Mouse (Mus musculus) spleen, adult 18-20 months (tissue): ENCODE data around the gene 4930503B20Rik.

ENCODE experiments used
- DNase-seq, 2 experiments: peaks; one replicate each; pipeline ENCODE4 v3.0.0; 2022; ENCODE audit warnings: mixed read lengths in 2 of 2

Gene 4930503B20Rik

DNA sequence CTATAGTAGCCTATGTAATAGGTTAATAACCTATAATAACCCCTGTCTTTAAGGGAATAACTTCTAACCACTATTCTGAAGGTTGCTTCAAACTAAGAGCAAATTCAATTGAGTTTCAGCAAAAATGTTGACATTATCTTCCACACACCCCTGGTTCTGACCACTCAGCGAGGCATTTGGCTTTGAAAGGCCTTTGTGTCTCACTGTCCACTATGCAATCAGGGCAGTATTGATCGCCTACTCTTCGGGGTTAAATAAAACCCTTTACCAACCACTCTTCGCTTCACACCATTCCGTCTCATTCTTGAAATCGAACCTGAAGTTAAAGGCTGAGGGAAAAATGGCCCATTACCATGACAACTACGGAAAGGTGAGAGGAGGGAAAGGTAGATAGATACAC lies 54.3 kb downstream of the 4930503B20Rik start:
- DNase-seq = no peak

DNA sequence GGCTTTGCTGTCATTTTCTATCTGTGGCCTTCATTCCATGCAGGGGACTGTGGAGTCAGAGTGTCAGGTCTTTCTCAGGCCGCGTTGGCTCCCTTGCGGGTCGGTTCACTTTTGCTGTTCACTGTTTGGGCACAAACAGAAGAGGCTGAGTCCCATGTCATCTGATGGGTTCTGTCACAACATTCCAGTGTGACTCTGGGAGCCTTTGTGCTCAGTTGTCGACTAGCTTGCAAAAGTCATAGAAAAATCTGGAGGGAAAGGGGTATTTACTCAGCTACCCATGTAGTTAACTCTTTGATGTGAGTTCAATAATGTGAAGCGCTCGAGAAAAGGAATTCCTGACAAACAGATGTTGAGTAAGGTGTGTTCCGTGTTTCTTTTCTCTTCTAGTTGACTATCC lies 54.7 kb downstream of the 4930503B20Rik start:
- no peak for DNase-seq

GRCm38 (mm10) chr3:146595440-146595839 lies 55.7 kb downstream of the 4930503B20Rik start:
- DNase-seq = no peak
